Mouse (Mus musculus): ENCODE data around the gene Muc4.
A peak's percentile ranks its signal among the peaks of the same experiment; 100 is the strongest.

The Muc4 gene

GRCm38 (mm10) chr16:32803901-32804300 lies 68.2 kb downstream of the Muc4 start:
- DNase-seq (ENCODE audit: low spot score) = no peak

GRCm38 (mm10) chr16:32805151-32805550 lies 69.5 kb downstream of the Muc4 start:
- no peak for DNase-seq (ENCODE audit: low spot score)

- DNase-seq (ENCODE audit: low spot score) = no peak
Observed at GRCm38 (mm10) chr16:32807408-32808185, 71.9 kb downstream of the Muc4 start.

GRCm38 (mm10) chr16:32810321-32810720 lies 74.6 kb downstream of the Muc4 start, which contains the start of gene Smbd1:
TSS of gene Smbd1 (minus strand) at chr16:32810477.
- no peak for DNase-seq (ENCODE audit: low spot score)

- DNase-seq (ENCODE audit: low spot score) = peak; percentile 96
Observed at GRCm38 (mm10) chr16:32812888-32813361, 77.2 kb downstream of the Muc4 start.

- peak; percentile 23 for DNase-seq (ENCODE audit: low spot score)
Observed at GRCm38 (mm10) chr16:32813362-32813761, 77.7 kb downstream of the Muc4 start.

- DNase-seq (ENCODE audit: low spot score) = no peak
Observed at GRCm38 (mm10) chr16:32813771-32814170, 78.1 kb downstream of the Muc4 start.

GRCm38 (mm10) chr16:32814539-32814938 lies 78.9 kb downstream of the Muc4 start:
- peak; percentile 64 for DNase-seq (ENCODE audit: low spot score)

- DNase-seq (ENCODE audit: low spot score) = peak; percentile 17
Observed at GRCm38 (mm10) chr16:32815160-32815605, 79.5 kb downstream of the Muc4 start.

GRCm38 (mm10) chr16:32818036-32818435 lies 82.3 kb downstream of the Muc4 start:
- no peak for DNase-seq (ENCODE audit: low spot score)

GRCm38 (mm10) chr16:32818441-32818840 lies 82.8 kb downstream of the Muc4 start:
- no peak for DNase-seq (ENCODE audit: low spot score)

- DNase-seq (ENCODE audit: low spot score) = no peak
Observed at GRCm38 (mm10) chr16:32821772-32822449, 86.2 kb downstream of the Muc4 start.

GRCm38 (mm10) chr16:32822450-32822827 lies 86.8 kb downstream of the Muc4 start:
- DNase-seq (ENCODE audit: low spot score) = no peak

- DNase-seq (ENCODE audit: low spot score) = no peak
Observed at GRCm38 (mm10) chr16:32822881-32823280, 87.2 kb downstream of the Muc4 start.

GRCm38 (mm10) chr16:32823487-32823886 lies 87.8 kb downstream of the Muc4 start:
- DNase-seq (ENCODE audit: low spot score) = no peak

- no peak for DNase-seq (ENCODE audit: low spot score)
Observed at GRCm38 (mm10) chr16:32824061-32824460, 88.4 kb downstream of the Muc4 start.

- DNase-seq (ENCODE audit: low spot score) = no peak
Observed at GRCm38 (mm10) chr16:32825380-32825779, 89.7 kb downstream of the Muc4 start.

- DNase-seq (ENCODE audit: low spot score) = no peak
Observed at GRCm38 (mm10) chr16:32826521-32826920, 90.8 kb downstream of the Muc4 start.

GRCm38 (mm10) chr16:32829104-32829503 lies 93.4 kb downstream of the Muc4 start:
- no peak for DNase-seq (ENCODE audit: low spot score)

GRCm38 (mm10) chr16:32831501-32831900 lies 95.8 kb downstream of the Muc4 start:
- DNase-seq (ENCODE audit: low spot score) = no peak

All from retina, embryonic 14.5 days (tissue).